Mouse (Mus musculus) forebrain, embryonic 14.5 days (tissue): ENCODE measurements around the gene Ifit1. TPM values are rescaled to one million over a fixed set of nuclear protein-coding genes. Genes with fewer than 3 reads are reported as not detected.
"Not testable (repeated sequence)": the region's sequence is repeated elsewhere in the genome, so short reads cannot be mapped to it uniquely, and the experiment has no call there.

Experiments used
- ATAC-seq: fragments of 200-750 bp; cut with Nextera tagmentation; 2 replicates; pipeline ENCODE4 v1.8.0; 2017; ENCODE audit warnings: mild to moderate bottlenecking, moderate library complexity
- DNase-seq: peaks from one replicate; pipeline ENCODE4 v3.0.0-alpha.2; 2015; ENCODE audit warnings: low spot score
- H3K27ac ChIP-seq: fragments of 300-500 bp; sonication (generic); 2 replicates; pipeline ENCODE4 v1.5.1; 2014; ENCODE audit warnings: low read depth, mild to moderate bottlenecking, control low read depth, low read length, moderate library complexity
- H3K27me3 ChIP-seq: fragments of 300-500 bp; sonication (generic); replicated peaks from 2 replicates; pipeline ENCODE4 v1.6.1; 2014; ENCODE audit warnings: low read length, control low read depth, mixed read lengths; ENCODE audit not compliant: control insufficient read depth, insufficient read depth
- H3K36me3 ChIP-seq: fragments of 300-500 bp; sonication (generic); 2 replicates; pipeline ENCODE4 v1.6.1; 2014; ENCODE audit warnings: low read length, control low read depth; ENCODE audit not compliant: control insufficient read depth, insufficient read depth
- H3K4me1 ChIP-seq: fragments of 300-500 bp; sonication (generic); 2 replicates; pipeline ENCODE4 v1.6.1; 2014; ENCODE audit warnings: antibody characterized with exemption, low read length, control low read depth; ENCODE audit not compliant: control insufficient read depth, insufficient read depth
- H3K4me2 ChIP-seq: fragments of 300-500 bp; sonication (generic); 2 replicates; pipeline ENCODE4 v1.6.1; 2014; ENCODE audit warnings: mild to moderate bottlenecking, control low read depth, low read length
- H3K4me3 ChIP-seq: fragments of 300-500 bp; sonication (generic); 2 replicates; pipeline ENCODE4 v1.5.1; 2014; ENCODE audit warnings: low read depth, low read length, control low read depth
- H3K9ac ChIP-seq: fragments of 300-500 bp; sonication (generic); 2 replicates; pipeline ENCODE4 v1.6.1; 2014; ENCODE audit warnings: mild to moderate bottlenecking, low read length, control low read depth, moderate library complexity
- H3K9me3 ChIP-seq: fragments of 300-500 bp; sonication (generic); replicated peaks from 2 replicates; pipeline ENCODE4 v1.6.1; 2016; ENCODE audit warnings: low read length, control low read depth, mixed read lengths; ENCODE audit not compliant: control insufficient read depth
- whole genome bisulfite sequencing: fragments of 180-500 bp; shearing (Covaris S2); extraction: QIAGEN DNeasy Blood & Tissue Kit; methylation state at CpG from one replicate; pipeline ENCODE4 v1.1.7; 2014; 5-methylcytosine and 5-hydroxymethylcytosine counted together
- polyA plus RNA-seq: library from polyadenylated mRNA; unstranded; fragments of >200 nt; fragmentation: Nextera tagmentation; extraction: Ambion mirVana; gene quantifications from 2 replicates; pipeline ENCODE4 v1.2.1, GENCODE M21; 2014

The Ifit1 gene
- polyA plus RNA-seq, 1 experiment from 2014 or later = 0.38 TPM

DNA sequence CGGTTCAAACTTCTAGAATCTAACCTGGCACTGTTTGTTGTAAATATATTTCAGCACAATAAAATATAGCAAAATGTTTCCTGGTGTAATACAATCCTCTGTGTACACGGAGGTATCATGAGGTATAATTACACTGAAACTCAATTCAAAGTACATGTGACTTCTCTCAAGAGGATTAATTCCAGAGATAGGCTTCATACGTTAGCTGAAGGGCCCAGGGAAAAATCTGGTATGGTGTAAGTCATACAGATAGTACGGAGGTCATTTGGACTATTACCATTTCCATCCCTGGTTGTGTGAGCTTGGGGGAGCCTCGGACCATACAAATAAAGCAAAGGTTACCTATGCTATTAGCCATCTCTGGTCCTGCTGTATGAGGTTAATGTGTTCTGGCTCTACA, 1.9 kb downstream of the Ifit1 start:
- DNase-seq (no peak), ATAC-seq (no peak)

DNA sequence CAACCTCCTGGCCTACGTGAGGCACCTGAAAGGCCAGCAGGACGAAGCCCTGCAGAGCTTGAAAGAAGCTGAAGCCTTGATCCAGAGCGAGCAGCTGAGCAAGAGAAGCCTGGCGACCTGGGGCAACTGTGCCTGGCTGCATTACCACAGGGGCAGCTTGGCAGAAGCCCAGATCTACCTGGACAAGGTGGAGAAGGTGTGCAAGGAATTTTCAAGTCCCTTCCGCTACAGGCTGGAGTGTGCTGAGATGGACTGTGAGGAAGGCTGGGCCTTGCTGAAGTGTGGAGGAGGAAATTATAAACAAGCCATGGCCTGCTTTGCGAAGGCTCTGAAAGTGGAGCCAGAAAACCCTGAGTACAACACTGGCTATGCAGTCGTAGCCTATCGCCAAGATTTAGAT, 7.0 kb downstream of the Ifit1 start:
- 93% methylated on average over 8 of the region's 8 CpGs for WGBS
- H3K4me1 ChIP-seq, H3K27ac ChIP-seq, H3K27me3 ChIP-seq, DNase-seq, H3K4me3 ChIP-seq, H3K9me3 ChIP-seq, H3K4me2 ChIP-seq, ATAC-seq, H3K9ac ChIP-seq, H3K36me3 ChIP-seq: not testable (repeated sequence)

More for the DNA sequence above, 1.9 kb downstream of the Ifit1 start:
- Histone ChIP-seq H3K27me3 (no peaks in the 10 kb centered on the region), H3K4me3 (no peak overlapping the region), H3K9me3 (no peaks in the 10 kb centered on the region), H3K27ac (no peak overlapping the region), H3K9ac (no peak overlapping the region), H3K36me3 (no peaks in the 10 kb centered on the region), H3K4me1 (no peaks in the 10 kb centered on the region), H3K4me2 (no peak overlapping the region)
- 80% methylated on average over 5 of the region's 5 CpGs for WGBS

DNA sequence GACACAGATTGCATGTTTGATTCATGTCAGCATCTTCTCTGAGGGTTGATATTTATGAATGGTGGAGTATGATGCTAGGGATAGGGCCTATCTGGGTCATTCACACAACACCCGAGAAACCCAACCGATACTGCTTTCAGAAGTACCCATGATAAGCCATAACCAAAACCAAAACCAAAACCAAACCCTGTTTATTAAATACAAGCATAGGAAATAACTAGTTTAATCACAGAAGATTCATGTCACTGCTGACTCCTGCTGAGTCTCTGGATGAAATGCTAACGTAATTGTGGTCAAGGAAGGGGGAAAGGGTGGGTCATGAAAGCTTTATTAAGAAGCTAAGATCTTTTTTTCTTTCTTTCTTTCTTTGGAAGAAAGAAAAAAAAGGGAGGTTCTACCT, 9.6 kb downstream of the Ifit1 start:
- ATAC-seq (no peak), DNase-seq (no peak)
- no peak overlapping the region for H3K27ac ChIP-seq
- H3K27me3 ChIP-seq = no peaks in the 10 kb centered on the region
- H3K4me1 ChIP-seq = no peaks in the 10 kb centered on the region
- no peak overlapping the region for H3K9ac ChIP-seq
- H3K36me3 ChIP-seq = no peaks in the 10 kb centered on the region
- H3K4me2 ChIP-seq = no peak overlapping the region
- H3K9me3 ChIP-seq = no peaks in the 10 kb centered on the region
- 94% methylated on average over 3 of the region's 3 CpGs for WGBS
- no peak overlapping the region for H3K4me3 ChIP-seq

DNA sequence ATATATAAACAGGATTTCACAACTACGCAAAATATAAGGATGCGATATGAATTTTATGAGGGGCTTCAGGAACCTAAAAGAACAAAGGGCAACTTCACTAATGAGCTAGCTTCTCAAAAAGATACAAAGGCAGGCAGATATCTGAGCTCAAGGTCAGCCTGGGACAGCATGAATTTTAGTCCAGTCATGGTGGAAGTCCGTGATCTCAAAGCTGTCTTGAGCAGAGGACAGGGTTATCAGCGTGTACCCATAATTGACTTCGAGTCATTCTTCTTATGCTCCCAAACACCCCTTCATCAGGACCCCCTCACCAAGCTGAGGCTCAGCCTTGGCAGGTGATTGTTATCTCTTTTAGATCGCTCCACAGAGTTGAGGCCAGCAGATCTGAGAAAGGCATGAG, 10.3 kb downstream of the Ifit1 start:
- Histone ChIP-seq H3K4me2 (no peak overlapping the region), H3K27ac (no peak overlapping the region), H3K4me1 (no peaks in the 10 kb centered on the region), H3K36me3 (no peaks in the 10 kb centered on the region), H3K4me3 (no peak overlapping the region), H3K27me3 (no peaks in the 10 kb centered on the region), H3K9me3 (no peaks in the 10 kb centered on the region), H3K9ac (no peak overlapping the region)
- 91% methylated on average over 6 of the region's 6 CpGs for WGBS
- ATAC-seq (no peak), DNase-seq (no peak)

DNA sequence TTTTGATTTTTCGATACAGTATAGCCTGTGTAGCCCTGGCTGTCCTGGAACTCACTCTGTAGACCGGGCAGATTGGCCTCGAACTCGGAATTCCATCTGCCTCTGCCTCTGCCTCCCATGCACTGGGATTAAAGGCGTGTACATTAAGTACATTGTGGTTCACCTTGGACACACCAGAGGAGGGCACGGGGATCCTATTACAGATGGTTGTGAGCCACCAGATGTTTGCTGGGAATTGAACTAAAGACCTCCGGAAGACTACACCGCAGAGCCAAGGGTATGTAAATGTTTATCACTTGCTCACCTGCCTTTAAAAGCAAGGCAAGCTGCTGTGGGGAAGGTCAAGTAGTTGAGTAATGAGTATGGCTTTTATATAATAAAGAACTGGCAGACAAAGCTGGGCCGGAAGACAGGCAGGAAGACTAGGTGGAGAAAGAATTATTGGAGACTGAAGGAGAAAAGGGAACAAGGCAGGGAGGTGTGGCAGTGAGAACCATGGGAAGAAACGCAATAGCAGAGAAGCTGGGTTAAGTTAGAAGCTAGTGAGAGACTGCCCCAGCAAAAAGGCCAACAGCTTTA, 14.6 kb downstream of the Ifit1 start:
- H3K9me3 ChIP-seq = no peaks in the 10 kb centered on the region
- no peak overlapping the region for H3K27ac ChIP-seq
- DNase-seq (no peak), ATAC-seq (no peak)
- H3K9ac ChIP-seq = no peak overlapping the region
- no peaks in the 10 kb centered on the region for H3K27me3 ChIP-seq
- no peaks in the 10 kb centered on the region for H3K36me3 ChIP-seq
- no peak overlapping the region for H3K4me3 ChIP-seq
- no peak overlapping the region for H3K4me2 ChIP-seq
- no peaks in the 10 kb centered on the region for H3K4me1 ChIP-seq
- 89% methylated on average over 10 of the region's 10 CpGs for WGBS

DNA sequence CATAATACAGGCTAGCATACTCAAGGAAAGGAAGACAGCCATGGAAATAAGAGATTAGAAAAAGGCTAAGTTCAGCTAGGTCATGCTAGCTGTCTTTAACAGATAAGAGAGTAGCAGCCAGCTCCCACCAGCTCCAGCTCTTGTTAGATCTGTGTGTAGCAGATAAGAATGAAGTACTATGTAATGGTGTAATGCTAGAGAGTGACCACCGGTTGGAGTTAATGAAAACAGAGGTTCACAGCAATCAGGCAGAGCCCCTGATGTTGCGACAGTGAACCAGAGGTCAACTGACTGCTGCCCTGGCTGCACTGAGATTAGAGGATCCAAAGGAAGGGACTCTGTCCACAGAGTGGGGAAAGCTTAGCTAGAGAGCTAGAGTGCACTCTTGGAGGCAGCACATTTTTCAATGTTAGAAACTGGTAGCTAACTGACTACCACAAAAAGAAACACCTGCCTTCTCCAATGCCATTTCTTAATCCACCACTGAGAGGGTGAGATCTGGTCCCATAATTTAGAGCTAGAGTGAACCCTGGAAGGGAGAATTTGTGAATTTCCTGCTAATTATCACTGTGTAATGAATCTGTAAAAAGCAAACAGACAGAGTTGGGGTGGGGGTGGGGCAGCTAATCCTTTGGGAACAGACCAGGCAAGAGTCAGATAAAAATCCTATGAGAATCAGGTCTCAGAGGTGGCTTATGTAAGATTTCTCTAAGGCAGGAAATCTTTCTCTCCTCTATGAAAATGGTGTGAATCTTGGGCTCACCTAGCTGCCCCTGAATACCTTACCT, 16.0 kb downstream of the Ifit1 start:
- 33% methylated on average over 2 of the region's 2 CpGs for WGBS
- no peak overlapping the region for H3K4me3 ChIP-seq
- no peak overlapping the region for H3K27ac ChIP-seq
- H3K9ac ChIP-seq = no peak overlapping the region
- H3K9me3 ChIP-seq = no peaks in the 10 kb centered on the region
- H3K4me2 ChIP-seq = no peak overlapping the region
- no peaks in the 10 kb centered on the region for H3K4me1 ChIP-seq
- no peak for ATAC-seq
- no peaks in the 10 kb centered on the region for H3K27me3 ChIP-seq
- no peak for DNase-seq
- no peaks in the 10 kb centered on the region for H3K36me3 ChIP-seq

DNA sequence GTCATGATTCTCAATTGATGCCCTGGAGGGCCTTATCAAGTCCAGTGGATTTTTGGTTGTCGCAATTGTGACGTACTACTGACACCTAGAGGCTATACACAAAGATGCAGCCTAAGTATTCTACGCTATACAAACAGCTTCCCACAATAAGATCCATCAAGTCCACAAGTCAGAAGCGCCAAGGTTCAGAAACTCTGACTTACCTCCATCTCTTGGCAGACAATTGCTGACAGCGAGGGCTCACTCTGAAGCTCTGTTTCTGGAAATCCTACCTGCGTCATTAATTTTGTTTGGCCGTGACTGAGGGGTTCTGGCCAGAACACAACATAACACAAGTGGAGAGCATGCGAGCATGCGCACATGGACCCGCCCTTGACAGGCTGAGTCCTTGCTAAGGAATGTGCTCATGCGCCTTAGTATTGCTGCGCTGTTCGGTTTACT, 21.4 kb downstream of the Ifit1 start:
- H3K36me3 ChIP-seq = no peaks in the 10 kb centered on the region
- peak; percentile 94 for ATAC-seq

DNA sequence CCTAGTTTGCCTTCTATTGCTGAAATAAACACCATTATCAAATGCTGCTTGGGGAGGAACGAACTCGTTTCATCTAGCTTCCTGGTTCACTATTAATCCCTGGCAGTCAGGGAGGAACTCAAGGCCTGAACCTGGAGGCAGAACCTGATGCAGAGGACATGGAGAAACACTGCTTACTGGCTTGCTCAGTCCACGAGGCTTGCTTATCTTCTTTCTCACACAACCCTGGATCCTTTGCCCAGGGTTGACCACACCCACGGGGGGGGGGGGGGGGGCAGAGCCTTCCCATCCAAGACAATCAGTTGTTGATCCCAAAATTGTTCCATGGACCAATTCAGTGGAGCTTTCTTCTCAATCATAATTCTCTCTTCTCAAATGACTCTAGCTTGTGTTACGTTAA, 22.1 kb downstream of the Ifit1 start:
- DNase-seq = no peak
- Histone ChIP-seq H3K4me1 (no peaks in the 10 kb centered on the region), H3K4me2 (peak overlapping the region; percentile 51; the same call in 1 of the 2 replicates), H3K27me3 (no peaks in the 10 kb centered on the region), H3K4me3 (no peak overlapping the region), H3K9me3 (no peaks in the 10 kb centered on the region), H3K36me3 (no peaks in the 10 kb centered on the region), H3K27ac (no peak overlapping the region), H3K9ac (no peak overlapping the region)
- 50% methylated on average over 5 of the region's 5 CpGs for WGBS
- peak; percentile 24; the same call in 1 of the 2 replicates for ATAC-seq

More for the DNA sequence above, 21.4 kb downstream of the Ifit1 start:
- H3K9me3 ChIP-seq = no peaks in the 10 kb centered on the region
- peak overlapping the region; percentile 51 for H3K4me2 ChIP-seq
- H3K27ac ChIP-seq = no peak overlapping the region
- H3K9ac ChIP-seq = no peak overlapping the region
- DNase-seq = peak; percentile 86
- H3K27me3 ChIP-seq = no peaks in the 10 kb centered on the region
- H3K4me3 ChIP-seq = peak overlapping the region; percentile 25
- WGBS = 14% methylated on average over 13 of the region's 13 CpGs
- H3K4me1 ChIP-seq = no peaks in the 10 kb centered on the region

DNA sequence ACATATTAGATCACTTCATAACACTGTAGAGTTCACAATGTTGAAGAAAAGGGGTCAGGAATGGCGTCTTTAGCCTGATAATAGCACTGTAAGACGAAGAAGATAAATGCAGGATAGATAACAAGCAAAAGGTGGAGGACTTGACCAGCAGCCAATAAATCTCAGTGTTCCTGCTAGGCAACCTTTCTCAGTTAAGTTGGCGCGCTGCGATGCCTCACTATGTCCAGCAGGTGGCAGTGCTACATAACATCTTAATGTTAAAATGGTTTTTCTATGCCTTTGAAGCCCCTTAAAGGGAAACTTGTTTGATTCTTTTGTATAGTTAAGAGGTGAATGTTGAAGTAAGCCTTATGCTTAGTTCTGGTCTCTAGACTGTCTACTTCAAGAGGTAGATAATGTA, 25.5 kb downstream of the Ifit1 start:
- H3K4me3 ChIP-seq = no peak overlapping the region
- H3K4me1 ChIP-seq = no peaks in the 10 kb centered on the region
- no peaks in the 10 kb centered on the region for H3K36me3 ChIP-seq
- 1% methylated on average over 5 of the region's 5 CpGs for WGBS
- no peaks in the 10 kb centered on the region for H3K9me3 ChIP-seq
- ATAC-seq = no peak
- H3K9ac ChIP-seq = no peak overlapping the region
- no peak overlapping the region for H3K27ac ChIP-seq
- H3K27me3 ChIP-seq = no peaks in the 10 kb centered on the region
- H3K4me2 ChIP-seq = no peak overlapping the region
- DNase-seq = peak; percentile 89
